Comparison of ENCODE assay signal across 8 mouse cellular contexts in the genomic region with DNA sequence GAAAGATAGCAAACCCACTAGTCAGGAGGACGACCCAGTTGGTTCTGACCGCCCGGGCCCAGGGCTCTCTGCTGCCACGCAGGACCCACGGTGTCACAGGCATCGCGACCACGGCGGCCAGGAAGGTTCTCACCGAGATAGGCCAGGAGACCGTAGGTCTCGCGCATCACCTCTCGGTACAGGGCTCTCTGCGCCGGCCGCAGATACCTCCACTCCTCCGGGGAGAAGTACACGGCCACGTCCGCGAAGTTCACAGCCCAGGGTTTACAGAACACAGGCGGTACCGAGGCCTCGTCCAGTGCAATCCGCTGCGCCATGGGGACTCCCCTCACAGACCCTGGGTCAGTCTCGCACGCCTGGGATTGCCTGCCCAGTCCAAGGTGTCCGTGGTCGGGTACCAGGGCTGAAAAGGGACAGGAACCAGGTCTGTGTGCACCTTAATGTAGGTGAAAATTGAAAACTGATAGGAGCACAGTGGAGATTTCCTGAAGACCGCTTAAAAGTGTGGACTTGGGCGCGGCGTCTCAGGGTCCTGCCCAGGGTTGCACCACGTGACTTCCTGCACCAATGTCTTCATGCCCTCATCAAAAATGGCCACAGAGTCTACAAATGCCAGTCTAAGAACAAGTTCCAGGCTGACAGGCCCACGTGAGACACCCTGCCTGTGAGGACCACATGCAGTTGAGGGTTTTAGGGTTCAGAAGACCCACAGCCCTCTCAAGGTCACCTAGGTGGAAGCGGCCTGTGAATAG. TPM values are rescaled to one million over a fixed set of nuclear protein-coding genes. Genes with fewer than 3 reads are reported as not detected.
DNase-seq lines count a peak whose midpoint lies in the region; ATAC-seq lines count a peak whose summit lies in the region.

A gene (minus strand): TSS at position 526 of the 752 bp plus-strand sequence.

- peak within 1 kb of the TSS; percentile 54; the same call in 1 of the 2 replicates for H3K27ac ChIP-seq in hindbrain, embryonic 16.5 days (ENCODE audit: low read depth, low read length)

- peak within 1 kb of the TSS; percentile 74 for H3K9ac ChIP-seq in hindbrain, embryonic 16.5 days (ENCODE audit: low read depth, low read length)

- peak within 1 kb of the TSS; percentile 79 for H3K4me2 ChIP-seq in hindbrain, embryonic 16.5 days (ENCODE audit: low read length)

- peak within 1 kb of the TSS; percentile 49 for H3K4me3 ChIP-seq in hindbrain, embryonic 16.5 days (ENCODE audit: low read length)

- peaks cover 3% of the 10 kb centered on the region; the same call in 1 of the 2 replicates for H3K36me3 ChIP-seq in hindbrain, embryonic 16.5 days (ENCODE audit: control insufficient read depth, insufficient read depth, low read length)

- no peaks in the 10 kb centered on the region for H3K4me1 ChIP-seq in hindbrain, embryonic 16.5 days (ENCODE audit: control insufficient read depth, insufficient read depth, low read depth, low read length)

- no peaks in the 10 kb centered on the region for H3K27me3 ChIP-seq in hindbrain, embryonic 16.5 days (replicated peaks; ENCODE audit: control insufficient read depth, insufficient read depth, low read length)

- DNase-seq in ZHBTc4 (ENCODE audit: low read depth, low spot score): peak; percentile 94
- DNase-seq in gastrocnemius, adult 18-20 months (ENCODE audit: low spot score): peak; percentile 95
- DNase-seq in left cerebral cortex, adult 18-20 months (ENCODE audit: low spot score in 2 of 2): peak; percentile 86 to 95
- peak; percentile 86 to 93 for DNase-seq in lung, postnatal 4 days
- peak; percentile 95 for DNase-seq in retina, postnatal 1 day
- DNase-seq in thymus, postnatal 4 days: peak; percentile 93

- 8% methylated on average over 32 of the region's 38 CpGs for WGBS in hindbrain, embryonic 16.5 days

- H3K9me3 ChIP-seq in hindbrain, embryonic 16.5 days (ENCODE audit: control insufficient read depth, low read length): no peaks in the 10 kb centered on the region; the same call in 1 of the 2 replicates

- ATAC-seq in common myeloid progenitor, adult 5-6 weeks (replicated peaks; ENCODE audit: low read depth, poor library complexity, severe bottlenecking): peak; percentile 91
- ATAC-seq in hindbrain, embryonic 16.5 days: peak; percentile 90

RNA-seq across cellular contexts. Expression of the gene that starts here (rescaled TPM):
- 4.8 and 7.2 TPM in 2 replicates for total RNA-seq in common myeloid progenitor, adult 5-6 weeks (2017)
- total RNA-seq in gastrocnemius, adult 18-20 months (2021): 1 to 10 TPM; 1.8 to 2.2 TPM
- polyA plus RNA-seq in hindbrain, embryonic 16.5 days (2015; fragmentation: Nextera tagmentation; extraction: Ambion mirVana): 3.9 and 4.5 TPM in 2 replicates
- total RNA-seq in left cerebral cortex, adult 18-20 months (2021): 1 to 10 TPM; 3.9 to 4.8 TPM

Comparison
In these comparisons a context has a peak if more than half of its experiments do, and no peak if none do; other contexts are left out.
1. Peak in every context shown above with its lines: DNase-seq, ATAC-seq, H3K4me3 ChIP-seq and H3K27ac ChIP-seq.